In genomic region chr2:152810158-152810941, GRCm38 (mm10) we compare ENCODE assay signal across 8 mouse cellular contexts. TPM values are rescaled to one million over a fixed set of nuclear protein-coding genes. Genes with fewer than 3 reads are reported as not detected.
DNase-seq lines count a peak whose midpoint lies in the region; ATAC-seq and TF ChIP-seq lines count a peak whose summit lies in the region.

No protein-coding gene starts in this region.

- H3K9ac ChIP-seq in liver, adult 2 months (ENCODE audit: low read depth, low read length) = no peak overlapping the region
- no peak overlapping the region for H3K9ac ChIP-seq in forebrain, embryonic 13.5 days

- peaks cover 36% of the 10 kb centered on the region for H3K4me1 ChIP-seq in liver, adult 2 months (ENCODE audit: control insufficient read depth, insufficient read depth, low read length)
- peaks cover 11% of the 10 kb centered on the region for H3K4me1 ChIP-seq in forebrain, embryonic 13.5 days

- peak; percentile 53 to 65 for DNase-seq in heart, adult 9 months (ENCODE audit: low spot score in 2 of 2)
- no peak for DNase-seq in heart, adult 8-10 months (ENCODE audit: low spot score)
- peak; percentile 24 for DNase-seq in thymus, postnatal 4 days
- no peak for DNase-seq in thymus, adult 18-20 months
- DNase-seq in liver, adult 2 months (ENCODE audit: extremely low read depth, low read depth, low spot score) = peak; percentile 57
- no peak for DNase-seq in retina, embryonic 14.5 days (ENCODE audit: low spot score)
- DNase-seq in cerebellum, postnatal 4 days (ENCODE audit: low spot score in 2 of 2) = no peak

- H3K4me2 ChIP-seq in forebrain, embryonic 13.5 days = no peak overlapping the region

- no peaks in the 10 kb centered on the region for H3K36me3 ChIP-seq in liver, adult 2 months (ENCODE audit: control insufficient read depth, insufficient read depth, low read length)
- H3K36me3 ChIP-seq in forebrain, embryonic 13.5 days (ENCODE audit: poor library complexity, severe bottlenecking) = peaks cover 11% of the 10 kb centered on the region; the same call in 1 of the 2 replicates

- no peak for ATAC-seq in forebrain, embryonic 13.5 days

- H3K4me3 ChIP-seq in liver, adult 2 months (ENCODE audit: insufficient read depth, low read depth, low read length) = no peak overlapping the region
- H3K4me3 ChIP-seq in forebrain, embryonic 13.5 days = no peak overlapping the region

- H3K27me3 ChIP-seq in liver, adult 2 months (ENCODE audit: control insufficient read depth, insufficient read depth, low read length) = no peaks in the 10 kb centered on the region
- H3K27me3 ChIP-seq in forebrain, embryonic 13.5 days = no peaks in the 10 kb centered on the region

- peaks cover 32% of the 10 kb centered on the region for H3K79me2 ChIP-seq in liver, adult 2 months (ENCODE audit: control insufficient read depth, insufficient read depth, low read length)

- 76% methylated on average over 5 of the region's 5 CpGs for WGBS in liver, adult 2 months
- 81% methylated on average over 5 of the region's 5 CpGs for WGBS in forebrain, embryonic 13.5 days

- TF ChIP-seq CTCF in liver, adult 2 months (IDR thresholded peaks at IDR 0.05; ENCODE audit: low read depth, low read length) = no peak

- no peaks in the 10 kb centered on the region for H3K9me3 ChIP-seq in forebrain, embryonic 13.5 days (replicated peaks)

- no peak for TF ChIP-seq POLR2A in liver, adult 2 months (IDR thresholded peaks at IDR 0.05; ENCODE audit: extremely low read depth, insufficient read depth, low read length)

- H3K27ac ChIP-seq in liver, adult 2 months (replicated peaks; ENCODE audit: insufficient read depth, low read depth, low read length) = peak overlapping the region; percentile 27; the same call in 1 of the 2 replicates
- H3K27ac ChIP-seq in forebrain, embryonic 13.5 days = no peak overlapping the region

RNA-seq across cellular contexts. Expression of gene Bcl2l1, which starts 21.2 kb away (rescaled TPM):
- 10 to 100 TPM; 46.9 to 66.6 (median 51.4) TPM for total RNA-seq in heart, adult 8-10 months (2022)
- 14.9 and 16.1 TPM in 2 replicates for total RNA-seq in liver, adult 2 months (2014; rRNA removed)
- 30.4 and 33.8 TPM in 2 replicates for polyA plus RNA-seq in liver, adult 2 months (2012; rRNA removed)
- 155 and 164 TPM in 2 replicates for polyA plus RNA-seq in forebrain, embryonic 13.5 days (2015; fragmentation: Nextera tagmentation; extraction: Ambion mirVana)

RNA-seq across cellular contexts. Expression of gene Tpx2, which starts 37.4 kb away (rescaled TPM):
- 1 to 10 TPM in 2 of 4 experiments, under 1 TPM in 2; 0.65 to 1.4 (median 0.91) TPM for total RNA-seq in heart, adult 8-10 months (2022)
- total RNA-seq in liver, adult 2 months (2014; rRNA removed) = 0.18 and 1.1 TPM in 2 replicates
- 0.04 TPM in 1 of 2 replicates, not detected in the other for polyA plus RNA-seq in liver, adult 2 months (2012; rRNA removed)
- polyA plus RNA-seq in forebrain, embryonic 13.5 days (2015; fragmentation: Nextera tagmentation; extraction: Ambion mirVana) = 102 and 103 TPM in 2 replicates

RNA-seq across cellular contexts. Expression of gene Cox4i2, which starts 56.4 kb away (rescaled TPM):
- total RNA-seq in heart, adult 8-10 months (2022) = 10 to 100 TPM; 10.3 to 16.2 (median 12.4) TPM
- total RNA-seq in liver, adult 2 months (2014; rRNA removed) = not detected in 2 replicates
- polyA plus RNA-seq in liver, adult 2 months (2012; rRNA removed) = 0.22 and 0.31 TPM in 2 replicates
- polyA plus RNA-seq in forebrain, embryonic 13.5 days (2015; fragmentation: Nextera tagmentation; extraction: Ambion mirVana) = 4.4 and 4.8 TPM in 2 replicates

Comparison
In these comparisons a context has a peak if more than half of its experiments do, and no peak if none do; other contexts are left out.
1. DNase-seq: peak in heart, adult 9 months (2 of 2), thymus, postnatal 4 days (single experiment) and liver, adult 2 months (single experiment); none in heart, adult 8-10 months (single experiment), thymus, adult 18-20 months (0 of 2), retina, embryonic 14.5 days (single experiment) and cerebellum, postnatal 4 days (0 of 2).
2. RNA of gene Cox4i2, which starts 56.4 kb away (total RNA-seq): 10.3 to 16.2 TPM in heart, adult 8-10 months; not detected in liver, adult 2 months; every median in the first group is over 10 times any median in the second.